Mouse (Mus musculus): ENCODE results near the gene Fdxacb1. TPM values are rescaled to one million over a fixed set of nuclear protein-coding genes. Genes with fewer than 3 reads are reported as not detected.

Fdxacb1 gene
- polyA plus RNA-seq, 1 experiment: 0.13 TPM

DNA sequence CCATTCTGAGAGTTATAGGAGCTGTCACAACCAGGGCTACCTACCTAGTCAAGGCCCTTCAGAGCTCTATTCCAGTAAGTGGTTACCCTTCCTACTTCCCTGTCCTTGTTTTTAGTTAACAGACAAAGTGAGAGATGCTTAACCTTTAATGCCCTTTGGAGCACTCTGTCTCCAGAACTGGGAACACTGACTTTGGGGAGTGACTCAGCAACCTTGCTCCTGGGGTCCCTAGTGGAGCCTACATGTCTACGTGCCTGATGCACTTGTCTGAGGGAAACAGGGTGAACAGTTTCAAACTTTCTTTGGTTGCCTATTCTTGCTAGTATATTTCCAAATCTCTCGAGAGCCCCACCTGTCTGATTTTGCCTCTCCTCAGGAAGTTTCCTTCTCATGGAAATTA lies 25.3 kb upstream of the Fdxacb1 start:
- H3K4me3 ChIP-seq (replicated peaks): no peak overlapping the region
- H3K9me3 ChIP-seq (ENCODE audit: control insufficient read depth, low read length): no peaks in the 10 kb centered on the region
- H3K36me3 ChIP-seq (ENCODE audit: control insufficient read depth): no peaks in the 10 kb centered on the region
- TF ChIP-seq TAL1 (IDR thresholded peaks at IDR 0.05; ENCODE audit: low read length) (no peak), GATA1 (IDR thresholded peaks at IDR 0.05; ENCODE audit: low read length) (no peak)
- peaks cover 12% of the 10 kb centered on the region for H3K4me1 ChIP-seq (ENCODE audit: control insufficient read depth)
- peaks cover 23% of the 10 kb centered on the region for H3K27me3 ChIP-seq (ENCODE audit: control insufficient read depth)

DNA sequence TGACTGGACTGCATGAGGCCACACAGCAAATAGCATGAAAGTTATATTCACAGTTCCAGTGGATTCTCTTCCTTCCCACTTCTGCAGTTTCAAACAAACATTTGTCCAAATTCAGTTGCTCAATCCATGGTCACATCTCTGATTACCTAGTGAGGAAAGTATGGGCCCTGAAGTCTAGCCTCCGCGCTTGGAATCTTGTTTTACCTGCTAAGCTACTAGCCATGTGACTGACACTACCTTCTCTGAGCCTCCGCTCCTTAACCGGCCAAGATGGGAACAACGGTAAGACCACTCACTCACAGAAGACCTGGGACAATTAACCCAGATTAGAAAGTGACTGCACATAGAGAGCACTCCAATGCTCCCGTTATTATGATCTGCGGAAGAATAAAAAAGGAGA lies 22.2 kb upstream of the Fdxacb1 start:
- Histone ChIP-seq H3K9me3 (ENCODE audit: control insufficient read depth, low read length) (no peaks in the 10 kb centered on the region), H3K27me3 (ENCODE audit: control insufficient read depth) (peaks cover 23% of the 10 kb centered on the region), H3K4me3 (replicated peaks) (peak overlapping the region; percentile 46), H3K4me1 (ENCODE audit: control insufficient read depth) (no peaks in the 10 kb centered on the region), H3K36me3 (ENCODE audit: control insufficient read depth) (no peaks in the 10 kb centered on the region)
- TF ChIP-seq GATA1 (IDR thresholded peaks at IDR 0.05; ENCODE audit: low read length) (no peak), TAL1 (IDR thresholded peaks at IDR 0.05; ENCODE audit: low read length) (no peak)

DNA sequence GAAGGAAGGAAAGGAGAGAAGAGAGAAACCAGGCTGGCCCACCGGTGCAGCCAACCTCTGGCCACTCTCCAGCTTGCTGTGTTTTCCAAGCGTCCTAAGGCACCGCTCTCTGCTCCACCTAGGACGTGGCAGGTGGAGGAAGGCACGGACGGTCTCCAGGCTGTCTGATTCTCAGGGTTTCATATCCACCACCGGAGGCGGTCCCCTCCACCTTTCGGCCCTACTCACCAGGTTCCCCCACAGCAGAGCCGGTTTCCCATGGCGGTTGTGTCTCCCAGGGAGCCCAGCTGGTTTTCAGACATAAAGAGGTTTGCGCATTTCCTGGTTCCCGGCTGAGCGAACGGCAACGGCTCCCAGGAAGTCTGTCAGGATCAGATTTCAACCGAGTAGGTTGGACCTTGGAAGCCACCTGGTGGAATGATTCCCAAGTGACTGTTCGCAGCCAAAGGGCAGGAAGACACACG lies 21.8 kb upstream of the Fdxacb1 start, which contains the start of gene 2310030G06Rik:
2310030G06Rik (minus strand) TSS at position 323 of the 464 bp plus-strand sequence.
- peak within 1 kb of the TSS; percentile 46 for H3K4me3 ChIP-seq (replicated peaks)

DNA sequence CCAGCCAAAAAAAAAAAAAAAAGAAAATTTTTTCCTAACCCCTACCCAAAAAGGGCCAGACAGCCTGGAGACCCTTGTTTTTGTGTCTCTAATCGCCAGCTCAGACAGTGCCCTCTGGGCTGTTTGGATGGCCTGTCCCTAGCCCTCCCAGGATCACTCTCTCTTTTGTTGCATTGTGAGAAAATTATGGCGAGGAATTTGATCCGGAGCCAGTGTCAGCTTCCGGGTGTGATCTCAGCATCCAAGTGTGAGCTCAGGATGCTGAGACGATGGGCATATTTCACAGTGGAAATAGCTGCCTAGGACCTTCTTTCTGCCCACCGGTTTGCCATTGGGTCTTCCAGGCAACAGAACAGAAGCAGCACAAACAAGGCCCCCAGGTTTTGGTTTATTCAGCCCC lies 17.3 kb upstream of the Fdxacb1 start:
- H3K9me3 ChIP-seq (ENCODE audit: control insufficient read depth, low read length): no peaks in the 10 kb centered on the region
- H3K36me3 ChIP-seq (ENCODE audit: control insufficient read depth): no peaks in the 10 kb centered on the region
- no peak for TF ChIP-seq TAL1 (IDR thresholded peaks at IDR 0.05; ENCODE audit: low read length)
- no peak for TF ChIP-seq GATA1 (IDR thresholded peaks at IDR 0.05; ENCODE audit: low read length)
- peaks cover 39% of the 10 kb centered on the region for H3K27me3 ChIP-seq (ENCODE audit: control insufficient read depth)
- no peak overlapping the region for H3K4me3 ChIP-seq (replicated peaks)
- no peaks in the 10 kb centered on the region for H3K4me1 ChIP-seq (ENCODE audit: control insufficient read depth)

More for the DNA sequence above, 21.8 kb upstream of the Fdxacb1 start, which contains the start of gene 2310030G06Rik:
- TF ChIP-seq GATA1 (IDR thresholded peaks at IDR 0.05; ENCODE audit: low read length): no peak
- TF ChIP-seq TAL1 (IDR thresholded peaks at IDR 0.05; ENCODE audit: low read length): no peak
- Histone ChIP-seq H3K36me3 (ENCODE audit: control insufficient read depth) (no peaks in the 10 kb centered on the region), H3K4me1 (ENCODE audit: control insufficient read depth) (no peaks in the 10 kb centered on the region), H3K27me3 (ENCODE audit: control insufficient read depth) (peaks cover 25% of the 10 kb centered on the region), H3K9me3 (ENCODE audit: control insufficient read depth, low read length) (no peaks in the 10 kb centered on the region)

DNA sequence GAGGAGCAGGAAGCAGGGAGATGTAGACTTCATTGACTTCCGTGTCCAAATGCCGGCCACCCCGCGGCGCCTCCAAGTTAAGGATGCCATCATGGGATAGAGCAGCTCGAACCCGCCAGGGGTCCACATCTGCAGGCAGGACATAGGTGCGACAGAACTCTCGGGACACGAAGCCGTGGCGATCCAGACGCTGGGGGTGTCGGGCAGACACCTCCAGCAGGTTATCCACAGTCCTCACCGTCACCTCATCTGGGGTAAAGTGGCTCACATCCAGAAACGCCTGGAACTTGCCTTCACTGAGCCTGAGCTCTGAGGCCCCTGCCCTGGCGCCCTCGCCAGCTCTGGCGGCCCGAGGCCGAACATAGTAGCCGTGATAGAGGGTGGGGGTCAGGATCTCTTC lies 16.7 kb upstream of the Fdxacb1 start, which contains the start of gene Cryab:
Cryab (plus strand) TSS at position 3 of the 400 bp plus-strand sequence.
- no peak for TF ChIP-seq TAL1 (IDR thresholded peaks at IDR 0.05; ENCODE audit: low read length)
- TF ChIP-seq GATA1 (IDR thresholded peaks at IDR 0.05; ENCODE audit: low read length): no peak

DNA sequence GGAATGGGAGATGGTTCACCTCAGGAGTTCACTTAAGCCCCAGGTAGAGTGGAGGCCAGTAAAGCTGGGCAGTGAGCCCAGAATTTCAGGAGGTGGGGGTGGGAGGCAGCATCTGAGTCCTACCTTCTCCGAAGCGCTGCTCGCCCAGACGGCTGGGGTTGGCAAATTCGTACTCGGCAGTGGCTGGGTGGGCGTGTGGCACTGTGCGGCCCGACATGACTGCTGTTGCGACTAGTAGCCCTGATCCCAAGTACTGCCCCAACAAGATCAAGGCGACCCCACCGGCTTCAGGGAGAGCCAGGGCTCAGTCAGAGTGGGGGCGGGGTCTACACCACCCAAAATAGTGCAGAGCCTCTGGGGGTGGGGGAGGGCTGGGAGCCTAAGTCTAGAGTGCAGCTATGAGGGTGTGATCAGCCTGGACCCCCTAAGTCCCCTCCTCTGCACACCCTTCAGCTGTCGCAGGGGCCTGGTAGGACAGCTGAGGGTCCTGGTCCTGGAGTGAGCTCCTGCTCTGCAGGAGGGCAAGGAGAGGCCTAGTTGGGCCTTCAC lies 15.9 kb upstream of the Fdxacb1 start, which contains the start of gene Hspb2:
Hspb2 (minus strand) TSS at position 301 of the 549 bp plus-strand sequence.
- Histone ChIP-seq H3K27me3 (ENCODE audit: control insufficient read depth) (peaks cover 25% of the 10 kb centered on the region), H3K4me3 (replicated peaks) (no peak within 1 kb of the TSS), H3K9me3 (ENCODE audit: control insufficient read depth, low read length) (no peaks in the 10 kb centered on the region), H3K36me3 (ENCODE audit: control insufficient read depth) (no peaks in the 10 kb centered on the region), H3K4me1 (ENCODE audit: control insufficient read depth) (no peaks in the 10 kb centered on the region)
- TF ChIP-seq TAL1 (IDR thresholded peaks at IDR 0.05; ENCODE audit: low read length): no peak
- no peak for TF ChIP-seq GATA1 (IDR thresholded peaks at IDR 0.05; ENCODE audit: low read length)

More for the DNA sequence above, 16.7 kb upstream of the Fdxacb1 start, which contains the start of gene Cryab:
- no peaks in the 10 kb centered on the region for H3K9me3 ChIP-seq (ENCODE audit: control insufficient read depth, low read length)
- no peaks in the 10 kb centered on the region for H3K36me3 ChIP-seq (ENCODE audit: control insufficient read depth)
- peaks cover 33% of the 10 kb centered on the region for H3K27me3 ChIP-seq (ENCODE audit: control insufficient read depth)
- H3K4me3 ChIP-seq (replicated peaks): no peak within 1 kb of the TSS
- no peaks in the 10 kb centered on the region for H3K4me1 ChIP-seq (ENCODE audit: control insufficient read depth)

DNA sequence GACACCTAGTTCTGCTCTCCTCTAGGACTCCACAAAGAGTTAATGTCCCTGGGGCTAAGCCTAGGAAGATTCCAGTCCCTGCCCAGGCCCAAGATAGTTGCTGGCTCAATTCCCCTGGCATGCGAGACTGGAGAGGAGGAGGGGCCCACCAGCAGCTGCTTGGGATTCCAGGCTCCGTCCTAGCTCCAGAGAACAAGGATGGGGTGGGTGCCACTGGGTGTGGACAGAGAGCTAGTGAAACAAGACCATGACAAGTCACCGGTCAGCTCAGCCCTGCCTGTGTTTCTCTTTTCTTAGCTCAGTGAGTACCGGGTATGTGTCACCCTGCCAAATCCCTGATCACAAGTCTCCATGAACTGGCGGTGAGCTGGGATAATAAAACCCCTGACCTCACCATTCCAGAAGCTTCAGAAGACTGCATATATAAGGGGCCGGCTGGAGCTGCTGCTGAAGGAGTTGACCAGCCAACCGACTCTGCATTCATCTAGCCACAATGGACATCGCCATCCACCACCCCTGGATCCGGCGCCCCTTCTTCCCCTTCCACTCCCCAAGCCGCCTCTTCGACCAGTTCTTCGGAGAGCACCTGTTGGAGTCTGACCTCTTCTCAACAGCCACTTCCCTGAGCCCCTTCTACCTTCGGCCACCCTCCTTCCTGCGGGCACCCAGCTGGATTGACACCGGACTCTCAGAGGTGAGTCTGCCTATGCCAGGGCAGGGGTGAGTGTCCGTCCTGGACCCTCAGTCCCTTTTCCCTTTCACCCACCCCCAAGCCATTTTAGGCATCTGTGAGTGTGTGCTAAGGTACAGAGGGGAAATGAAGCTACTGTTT lies 15.0 kb upstream of the Fdxacb1 start:
- TF ChIP-seq GATA1 (IDR thresholded peaks at IDR 0.05; ENCODE audit: low read length) (no peak), TAL1 (IDR thresholded peaks at IDR 0.05; ENCODE audit: low read length) (no peak)
- Histone ChIP-seq H3K27me3 (ENCODE audit: control insufficient read depth) (peaks cover 25% of the 10 kb centered on the region), H3K9me3 (ENCODE audit: control insufficient read depth, low read length) (no peaks in the 10 kb centered on the region), H3K4me3 (replicated peaks) (no peak overlapping the region), H3K4me1 (ENCODE audit: control insufficient read depth) (no peaks in the 10 kb centered on the region), H3K36me3 (ENCODE audit: control insufficient read depth) (no peaks in the 10 kb centered on the region)

DNA sequence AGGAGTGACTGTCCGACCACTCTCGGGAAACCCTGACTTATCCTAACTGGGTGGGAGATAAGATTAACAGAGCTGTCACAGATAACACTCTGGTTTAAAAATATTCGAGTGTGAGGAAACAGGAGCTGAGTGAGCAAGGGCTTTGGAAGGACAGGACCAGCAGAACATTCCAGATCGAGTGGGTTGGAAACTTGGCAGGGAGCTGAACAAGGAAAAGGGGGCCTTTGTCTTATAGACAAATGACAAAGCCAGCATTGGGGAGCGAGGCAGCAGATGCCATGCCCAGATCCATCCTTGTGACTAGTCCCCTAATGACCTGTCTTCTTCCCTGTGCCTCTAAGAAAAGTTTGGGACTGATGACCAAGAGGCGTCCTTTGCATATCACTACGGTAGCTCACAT lies 14.1 kb upstream of the Fdxacb1 start:
- no peaks in the 10 kb centered on the region for H3K4me1 ChIP-seq (ENCODE audit: control insufficient read depth)
- no peaks in the 10 kb centered on the region for H3K36me3 ChIP-seq (ENCODE audit: control insufficient read depth)
- H3K27me3 ChIP-seq (ENCODE audit: control insufficient read depth): peaks cover 26% of the 10 kb centered on the region
- TF ChIP-seq GATA1 (IDR thresholded peaks at IDR 0.05; ENCODE audit: low read length) (no peak), TAL1 (IDR thresholded peaks at IDR 0.05; ENCODE audit: low read length) (no peak)
- no peak overlapping the region for H3K4me3 ChIP-seq (replicated peaks)
- no peaks in the 10 kb centered on the region for H3K9me3 ChIP-seq (ENCODE audit: control insufficient read depth, low read length)

DNA sequence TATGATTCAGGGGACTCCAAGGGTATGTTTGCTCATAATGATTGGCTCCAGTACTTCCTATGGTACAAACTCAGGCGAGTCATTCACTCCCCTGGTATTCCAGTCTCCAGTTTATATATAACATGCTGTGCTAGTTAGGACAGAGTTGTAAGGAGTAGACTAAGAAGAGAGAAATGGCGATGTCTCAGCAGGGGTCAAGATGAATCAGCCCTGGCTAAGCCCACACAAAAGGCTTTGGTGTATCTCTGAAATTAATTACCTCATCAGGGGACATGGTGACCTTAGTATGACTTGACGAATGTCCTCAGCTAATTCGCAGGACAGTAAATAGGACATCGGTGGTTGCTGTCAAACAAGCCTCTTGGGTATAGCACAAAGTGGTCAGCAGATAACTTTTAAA lies 11.3 kb upstream of the Fdxacb1 start:
- Histone ChIP-seq H3K4me3 (replicated peaks) (no peak overlapping the region), H3K9me3 (ENCODE audit: control insufficient read depth, low read length) (no peaks in the 10 kb centered on the region), H3K27me3 (ENCODE audit: control insufficient read depth) (peaks cover 24% of the 10 kb centered on the region), H3K4me1 (ENCODE audit: control insufficient read depth) (no peaks in the 10 kb centered on the region), H3K36me3 (ENCODE audit: control insufficient read depth) (no peaks in the 10 kb centered on the region)
- no peak for TF ChIP-seq GATA1 (IDR thresholded peaks at IDR 0.05; ENCODE audit: low read length)
- no peak for TF ChIP-seq TAL1 (IDR thresholded peaks at IDR 0.05; ENCODE audit: low read length)

Measured in erythroblast, embryonic 14.5 days (primary cell).